Comparison of ENCODE assay signal across 8 mouse cellular contexts in the genomic region with DNA sequence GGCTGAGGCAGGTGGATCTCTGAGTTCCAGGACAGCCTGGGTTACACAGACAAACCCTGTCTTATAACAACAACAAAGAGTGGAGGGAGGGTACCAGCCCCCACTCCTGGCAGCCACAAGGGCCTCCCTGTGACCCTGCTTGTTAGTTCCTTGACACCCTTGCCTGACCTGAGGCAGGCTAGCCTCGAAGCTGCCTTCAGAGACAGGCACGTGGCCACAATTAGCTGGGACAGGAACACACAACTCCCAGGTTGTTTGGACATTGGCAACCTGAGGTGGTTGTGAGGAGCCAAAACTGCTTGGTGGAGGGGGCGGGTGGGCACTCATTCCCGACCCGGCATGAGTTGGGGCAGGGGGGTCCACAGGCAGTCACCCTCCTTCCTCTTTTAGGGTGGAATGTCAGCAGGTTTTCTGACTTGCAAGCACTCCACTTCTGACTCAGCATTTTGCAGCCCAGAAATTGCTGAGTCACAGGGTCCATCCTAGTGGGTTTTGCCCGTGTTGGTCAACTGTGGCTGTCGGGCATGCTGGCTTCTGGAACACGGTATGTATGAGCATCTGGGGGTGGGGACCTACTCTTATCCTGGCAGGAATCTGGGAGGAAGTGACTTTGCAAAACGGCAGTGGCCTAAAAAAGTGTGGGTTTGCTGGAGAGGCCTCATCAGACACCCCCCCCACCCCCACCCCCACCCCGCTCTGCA. TPM values are rescaled to one million over a fixed set of nuclear protein-coding genes. Genes with fewer than 3 reads are reported as not detected.
DNase-seq lines count a peak whose midpoint lies in the region; ATAC-seq and TF ChIP-seq lines count a peak whose summit lies in the region.

No protein-coding gene starts in this region.

- 80% methylated on average over 10 of the region's 10 CpGs for WGBS in limb, embryonic 12.5 days
- WGBS in limb, embryonic 10.5 days: 84% methylated on average over 10 of the region's 10 CpGs

- H3K27ac ChIP-seq in limb, embryonic 12.5 days: no peak overlapping the region
- H3K27ac ChIP-seq in limb, embryonic 10.5 days: no peak overlapping the region
- peak overlapping the region; percentile 96 for H3K27ac ChIP-seq in embryonic fibroblast, embryonic 13.5 days (ENCODE audit: insufficient read depth, low read length)

- H3K9me3 ChIP-seq in limb, embryonic 12.5 days: no peaks in the 10 kb centered on the region
- no peaks in the 10 kb centered on the region for H3K9me3 ChIP-seq in limb, embryonic 10.5 days (replicated peaks)
- H3K9me3 ChIP-seq in megakaryocyte, embryonic 14.5 days: no peaks in the 10 kb centered on the region

- intact Hi-C loops in left cerebral cortex, postnatal 10 days (cut with DNase I): no loop called here

- peak; percentile 71 to 82 for DNase-seq in adrenal gland, adult (ENCODE audit: inconsistent age in 2 of 2, low spot score in 1 of 2)
- DNase-seq in adrenal gland, postnatal 10 days: no peak
- DNase-seq in limb, embryonic 10.5 days (ENCODE audit: low spot score): no peak
- DNase-seq in left cerebral cortex, postnatal 10 days (ENCODE audit: extremely low spot score in 1 of 2, low spot score in 2 of 2): no peak
- no peak for DNase-seq in cerebellum, postnatal 4 days (ENCODE audit: low spot score in 2 of 2)

- H3K9ac ChIP-seq in limb, embryonic 12.5 days (replicated peaks): no peak overlapping the region

- TF ChIP-seq CTCF in embryonic fibroblast, embryonic 13.5 days (IDR thresholded peaks at IDR 0.05; ENCODE audit: borderline replicate concordance, insufficient read depth, low read length): no peak

- H3K27me3 ChIP-seq in limb, embryonic 12.5 days: peaks cover 6% of the 10 kb centered on the region; the same call in 1 of the 2 replicates
- peaks cover 16% of the 10 kb centered on the region for H3K27me3 ChIP-seq in limb, embryonic 10.5 days (ENCODE audit: low read depth, poor library complexity, severe bottlenecking)
- H3K27me3 ChIP-seq in megakaryocyte, embryonic 14.5 days (replicated peaks): no peaks in the 10 kb centered on the region

- TF ChIP-seq POLR2A in embryonic fibroblast, embryonic 13.5 days (IDR thresholded peaks at IDR 0.05; ENCODE audit: low read depth, low read length): 0 out of 2 replicates have a peak, but pooled peaks have one; percentile 10

- ATAC-seq in limb, embryonic 12.5 days (ENCODE audit: insufficient number of reproducible peaks, insufficient read depth, low FRiP score, low TSS enrichment, low read depth): no peak

- H3K4me1 ChIP-seq in limb, embryonic 12.5 days (replicated peaks): peaks cover 21% of the 10 kb centered on the region
- H3K4me1 ChIP-seq in limb, embryonic 10.5 days: peaks cover 40% of the 10 kb centered on the region
- H3K4me1 ChIP-seq in embryonic fibroblast, embryonic 13.5 days (ENCODE audit: control insufficient read depth, insufficient read depth, low read length): no peaks in the 10 kb centered on the region; the same call in 1 of the 2 replicates
- peaks cover 74% of the 10 kb centered on the region for H3K4me1 ChIP-seq in megakaryocyte, embryonic 14.5 days

- no peak overlapping the region for H3K4me3 ChIP-seq in limb, embryonic 12.5 days (replicated peaks)
- H3K4me3 ChIP-seq in limb, embryonic 10.5 days: no peak overlapping the region
- H3K4me3 ChIP-seq in embryonic fibroblast, embryonic 13.5 days (ENCODE audit: insufficient read depth, low read length): no peak overlapping the region
- peak overlapping the region; percentile 98 for H3K4me3 ChIP-seq in megakaryocyte, embryonic 14.5 days (replicated peaks)

- peaks cover 18% of the 10 kb centered on the region for H3K36me3 ChIP-seq in limb, embryonic 12.5 days
- H3K36me3 ChIP-seq in limb, embryonic 10.5 days: peaks cover 14% of the 10 kb centered on the region
- peaks cover 37% of the 10 kb centered on the region for H3K36me3 ChIP-seq in megakaryocyte, embryonic 14.5 days (replicated peaks; ENCODE audit: low read length)

- 0 out of 2 replicates have a peak overlapping the region, but pooled peaks have one; percentile 2 for H3K4me2 ChIP-seq in limb, embryonic 12.5 days

RNA-seq across cellular contexts. Expression of a gene that starts 8.2 kb away (rescaled TPM):
- 10 to 100 TPM; 66.1 to 78.6 TPM for total RNA-seq in adrenal gland, postnatal 10 days (2021)
- 34.2 and 36.6 TPM in 2 replicates for polyA plus RNA-seq in limb, embryonic 12.5 days (2016; fragmentation: Nextera tagmentation; extraction: Ambion mirVana)
- 17.0 and 23.5 TPM in 2 replicates for polyA plus RNA-seq in limb, embryonic 10.5 days (2016; fragmentation: Nextera tagmentation; extraction: Ambion mirVana)
- 136 and 167 TPM in 2 replicates for polyA plus RNA-seq in embryonic fibroblast, embryonic 13.5 days (2011; ENCODE audit: insufficient read length, low read depth, missing spikeins)
- polyA plus RNA-seq in megakaryocyte, embryonic 14.5 days (2012; ENCODE audit: insufficient read depth, low replicate concordance): 58.7 and 61.4 TPM in 2 replicates
- total RNA-seq in left cerebral cortex, postnatal 10 days (2021): 100 to 1,000 TPM; 122 to 127 TPM

RNA-seq across cellular contexts. Expression of a gene that starts 18.8 kb away (rescaled TPM):
- 10 to 100 TPM; 22.1 to 24.2 TPM for total RNA-seq in adrenal gland, postnatal 10 days (2021)
- 10.1 and 11.1 TPM in 2 replicates for polyA plus RNA-seq in limb, embryonic 12.5 days (2016; fragmentation: Nextera tagmentation; extraction: Ambion mirVana)
- polyA plus RNA-seq in limb, embryonic 10.5 days (2016; fragmentation: Nextera tagmentation; extraction: Ambion mirVana): 6.4 and 6.7 TPM in 2 replicates
- 6.6 and 10.8 TPM in 2 replicates for polyA plus RNA-seq in embryonic fibroblast, embryonic 13.5 days (2011; ENCODE audit: insufficient read length, low read depth, missing spikeins)
- polyA plus RNA-seq in megakaryocyte, embryonic 14.5 days (2012; ENCODE audit: insufficient read depth, low replicate concordance): 2.3 and 4.5 TPM in 2 replicates
- total RNA-seq in left cerebral cortex, postnatal 10 days (2021): 10 to 100 TPM; 22.6 to 24.5 TPM

RNA-seq across cellular contexts. Expression of a gene that starts 55.4 kb away (rescaled TPM):
- 1 to 10 TPM; 1.1 to 1.2 TPM for total RNA-seq in adrenal gland, postnatal 10 days (2021)
- polyA plus RNA-seq in limb, embryonic 12.5 days (2016; fragmentation: Nextera tagmentation; extraction: Ambion mirVana): 0.14 and 0.23 TPM in 2 replicates
- 0.16 and 0.26 TPM in 2 replicates for polyA plus RNA-seq in limb, embryonic 10.5 days (2016; fragmentation: Nextera tagmentation; extraction: Ambion mirVana)
- polyA plus RNA-seq in embryonic fibroblast, embryonic 13.5 days (2011; ENCODE audit: insufficient read length, low read depth, missing spikeins): not detected in 2 replicates
- polyA plus RNA-seq in megakaryocyte, embryonic 14.5 days (2012; ENCODE audit: insufficient read depth, low replicate concordance): 0.09 TPM in 1 of 2 replicates, not detected in the other
- total RNA-seq in left cerebral cortex, postnatal 10 days (2021): under 1 TPM; 0.20 to 0.54 TPM

RNA-seq across cellular contexts. Expression of a gene that starts 57.7 kb away (rescaled TPM):
- 10 to 100 TPM; 50.4 to 76.7 TPM for total RNA-seq in adrenal gland, postnatal 10 days (2021)
- 31.5 and 33.6 TPM in 2 replicates for polyA plus RNA-seq in limb, embryonic 12.5 days (2016; fragmentation: Nextera tagmentation; extraction: Ambion mirVana)
- 28.5 and 32.1 TPM in 2 replicates for polyA plus RNA-seq in limb, embryonic 10.5 days (2016; fragmentation: Nextera tagmentation; extraction: Ambion mirVana)
- 51.8 and 60.1 TPM in 2 replicates for polyA plus RNA-seq in embryonic fibroblast, embryonic 13.5 days (2011; ENCODE audit: insufficient read length, low read depth, missing spikeins)
- polyA plus RNA-seq in megakaryocyte, embryonic 14.5 days (2012; ENCODE audit: insufficient read depth, low replicate concordance): 26.8 and 31.2 TPM in 2 replicates
- total RNA-seq in left cerebral cortex, postnatal 10 days (2021): 10 to 100 TPM; 21.5 to 23.5 TPM

Comparison
In these comparisons a context has a peak if more than half of its experiments do, and no peak if none do; other contexts are left out.
1. DNase-seq: peak in adrenal gland, adult (2 of 2); none in adrenal gland, postnatal 10 days (single experiment), limb, embryonic 10.5 days (single experiment), left cerebral cortex, postnatal 10 days (0 of 2) and cerebellum, postnatal 4 days (0 of 2).